ENCODE assay signal across 10 mouse cellular contexts in the genomic region with DNA sequence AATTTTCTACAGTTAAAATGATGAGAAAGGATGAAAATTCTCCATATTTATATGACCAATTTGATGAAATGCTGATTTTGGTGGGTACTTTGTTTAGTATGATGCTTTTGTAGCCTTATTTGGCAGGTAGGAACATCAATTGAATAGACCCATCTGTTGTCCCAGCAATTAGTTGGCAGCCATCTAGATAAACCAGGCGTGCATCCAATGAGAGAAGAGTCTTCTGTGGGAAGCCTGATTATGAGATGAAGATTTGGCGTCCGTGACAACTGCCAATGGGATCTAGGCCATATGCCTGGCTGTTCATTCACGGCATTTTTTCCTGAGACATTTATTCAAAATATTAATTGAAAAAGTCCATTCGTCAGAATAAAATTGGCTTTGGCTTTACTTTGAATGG.
DNase-seq lines count a peak whose midpoint lies in the region.
"Had no signal": no experiment of that assay in that cellular context is flagged by ENCODE, and none has a peak within 500 bp of the region (broad histone marks: within the 10 kb centered on the region; RNA-seq: fewer than 3 reads in every experiment).

No protein-coding gene starts in this region.

- intact Hi-C loops in left cerebral cortex, postnatal 25 days (cut with DNase I), result no loop called here

- peak; percentile 6 to 19 for DNase-seq in left cerebral cortex, postnatal 25 days (ENCODE audit: low spot score in 2 of 2)
- DNase-seq in left cerebral cortex, adult 8-10 months (ENCODE audit: low spot score in 2 of 2), result no peak
- peak; percentile 90 for DNase-seq in cerebellum, adult 11 months
- peak; percentile 87 to 95 for DNase-seq in cerebellum, postnatal 36 days
- peak; percentile 61 for DNase-seq in lung, postnatal 36 days
- DNase-seq in kidney, postnatal 36 days, result no peak
- DNase-seq in adrenal gland, postnatal 36 days, result no peak
- no peak for DNase-seq in adrenal gland, postnatal 4 days (ENCODE audit: low spot score in 2 of 2)
- DNase-seq: adrenal gland, adult 8-10 months; kidney, adult 2 months had no signal

Comparison
In these comparisons a context has a peak if more than half of its experiments do, and no peak if none do; other contexts are left out.
1. DNase-seq: peak in left cerebral cortex, postnatal 25 days (2 of 2), cerebellum, adult 11 months (single experiment), cerebellum, postnatal 36 days (2 of 2) and lung, postnatal 36 days (single experiment); none in left cerebral cortex, adult 8-10 months (0 of 2), kidney, postnatal 36 days (0 of 2), adrenal gland, postnatal 36 days (0 of 2) and adrenal gland, postnatal 4 days (0 of 2).